20 mouse cellular contexts compared by ENCODE assay signal in the genomic region with DNA sequence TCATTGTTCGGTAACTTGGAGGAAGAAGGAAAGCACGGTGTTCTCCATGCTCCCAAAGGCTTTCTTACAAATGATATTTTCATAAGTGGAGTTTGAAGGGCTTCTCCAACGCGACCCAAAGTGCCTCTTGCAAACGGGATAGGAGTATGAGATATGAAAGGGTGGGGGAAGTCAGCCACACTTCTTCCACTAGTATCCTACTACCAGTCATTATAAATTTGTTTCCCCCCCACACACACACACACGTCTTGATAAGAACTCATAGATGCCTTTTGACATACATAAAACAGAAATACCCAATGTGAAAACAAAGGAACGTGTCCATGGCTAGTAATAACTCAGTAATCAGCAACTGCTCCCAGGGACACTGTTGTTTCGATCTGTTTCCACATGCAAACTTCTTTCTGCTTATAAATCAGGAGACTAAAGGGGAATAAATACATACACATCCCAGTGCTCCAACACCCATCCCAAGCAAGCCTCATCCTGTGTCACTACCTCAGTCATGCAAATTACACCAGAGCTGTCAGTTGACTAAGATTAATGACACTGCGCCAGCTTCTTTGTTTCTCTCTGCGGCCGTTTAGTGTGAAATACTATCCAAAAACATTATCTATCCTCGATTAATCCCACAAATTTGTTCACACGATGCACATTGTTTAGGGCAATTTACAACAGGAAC. TPM values are rescaled to one million over a fixed set of nuclear protein-coding genes. Genes with fewer than 3 reads are reported as not detected.
DNase-seq lines count a peak whose midpoint lies in the region; ATAC-seq and TF ChIP-seq lines count a peak whose summit lies in the region.
"Had no signal": no experiment of that assay in that cellular context is flagged by ENCODE, and none has a peak within 500 bp of the region (broad histone marks: within the 10 kb centered on the region; RNA-seq: fewer than 3 reads in every experiment).

No protein-coding gene starts in this region.

- no peak for TF ChIP-seq POLR2A in brain, embryonic 14.5 days (IDR thresholded peaks at IDR 0.05; ENCODE audit: borderline replicate concordance, extremely low read depth, insufficient read depth, insufficient read length, poor library complexity, severe bottlenecking)

- no peak for TF ChIP-seq CTCF in brain, embryonic 14.5 days (IDR thresholded peaks at IDR 0.05; ENCODE audit: borderline replicate concordance, extremely low read depth, insufficient read depth, insufficient read length)

- no peak overlapping the region for H3K4me2 ChIP-seq in forebrain, embryonic 13.5 days
- H3K4me2 ChIP-seq: embryonic facial prominence, embryonic 15.5 days; liver, embryonic 11.5 days; midbrain, embryonic 12.5 days had no signal

- no peak for DNase-seq in forebrain, embryonic 10.5 days (ENCODE audit: extremely low spot score, low spot score)
- DNase-seq in brain, embryonic 14.5 days (ENCODE audit: low read depth) = peak; percentile 81
- DNase-seq in forelimb bud, embryonic 11.5 days (ENCODE audit: low read depth, low spot score) = peak; percentile 14
- peak; percentile 81 for DNase-seq in mesoderm, embryonic 11.5 days (ENCODE audit: low read depth, low spot score)
- no peak for DNase-seq in thymus, postnatal 36 days
- DNase-seq in layer of hippocampus, adult 9-11 months = no peak
- DNase-seq in heart, adult 18-20 months = no peak
- DNase-seq: adrenal gland, postnatal 10 days; cerebellum, postnatal 25 days; heart, postnatal 10 days; right cerebral cortex, adult 18-20 months; thymus, postnatal 4 days had no signal

- H3K4me3 ChIP-seq in forebrain, embryonic 13.5 days = no peak overlapping the region
- H3K4me3 ChIP-seq in forebrain, embryonic 10.5 days = no peak overlapping the region
- H3K4me3 ChIP-seq: embryonic facial prominence, embryonic 15.5 days; layer of hippocampus, adult 2 months; midbrain, embryonic 12.5 days had no signal

- H3K27ac ChIP-seq in forebrain, embryonic 13.5 days = 0 out of 2 replicates have a peak overlapping the region, but pooled peaks have one; percentile 6
- no peak overlapping the region for H3K27ac ChIP-seq in forebrain, embryonic 10.5 days
- H3K27ac ChIP-seq: embryonic facial prominence, embryonic 15.5 days; layer of hippocampus, adult 2 months; midbrain, embryonic 12.5 days; stomach, postnatal 0 days had no signal

- no peaks in the 10 kb centered on the region for H3K9me3 ChIP-seq in forebrain, embryonic 13.5 days (replicated peaks)
- H3K9me3 ChIP-seq in forebrain, embryonic 10.5 days = no peaks in the 10 kb centered on the region
- H3K9me3 ChIP-seq: embryonic facial prominence, embryonic 15.5 days; midbrain, embryonic 12.5 days had no signal

- ATAC-seq in forebrain, embryonic 13.5 days = no peak; the same call in 1 of the 2 replicates
- ATAC-seq: intestine, postnatal 0 days; lung, postnatal 0 days had no signal

- no peaks in the 10 kb centered on the region for H3K27me3 ChIP-seq in forebrain, embryonic 13.5 days
- H3K27me3 ChIP-seq in forebrain, embryonic 10.5 days (ENCODE audit: poor library complexity, severe bottlenecking) = no peaks in the 10 kb centered on the region
- H3K27me3 ChIP-seq: embryonic facial prominence, embryonic 15.5 days; midbrain, embryonic 12.5 days had no signal

- H3K9ac ChIP-seq in forebrain, embryonic 13.5 days = no peak overlapping the region
- H3K9ac ChIP-seq: embryonic facial prominence, embryonic 15.5 days; midbrain, embryonic 12.5 days had no signal

- WGBS in forebrain, embryonic 13.5 days = 53% methylated on average over 13 of the region's 13 CpGs
- 70% methylated on average over 13 of the region's 13 CpGs for WGBS in forebrain, embryonic 10.5 days

- no peaks in the 10 kb centered on the region for H3K36me3 ChIP-seq in forebrain, embryonic 13.5 days (ENCODE audit: poor library complexity, severe bottlenecking)
- no peaks in the 10 kb centered on the region for H3K36me3 ChIP-seq in forebrain, embryonic 10.5 days (replicated peaks)
- H3K36me3 ChIP-seq: embryonic facial prominence, embryonic 15.5 days; midbrain, embryonic 12.5 days had no signal

- peaks cover 15% of the 10 kb centered on the region for H3K4me1 ChIP-seq in forebrain, embryonic 13.5 days
- H3K4me1 ChIP-seq in forebrain, embryonic 10.5 days = peaks cover 27% of the 10 kb centered on the region
- H3K4me1 ChIP-seq: embryonic facial prominence, embryonic 15.5 days had no signal

RNA-seq across cellular contexts. Expression of a gene that starts 43.4 kb away (rescaled TPM):
- 20.6 and 21.0 TPM in 2 replicates for polyA plus RNA-seq in forebrain, embryonic 13.5 days (2015; fragmentation: Nextera tagmentation; extraction: Ambion mirVana)
- polyA plus RNA-seq in forebrain, embryonic 10.5 days (2016; fragmentation: Nextera tagmentation; extraction: Ambion mirVana) = 23.7 and 24.6 TPM in 2 replicates
- polyA plus RNA-seq in brain, embryonic 14.5 days (2012; rRNA removed) = 14.8 and 14.9 TPM in 2 replicates
- 1 to 10 TPM; 3.0 to 4.0 TPM for total RNA-seq in heart, adult 18-20 months (2021)

Comparison
In these comparisons a context has a peak if more than half of its experiments do, and no peak if none do; other contexts are left out.
1. DNase-seq: peak in brain, embryonic 14.5 days (single experiment), forelimb bud, embryonic 11.5 days (single experiment) and mesoderm, embryonic 11.5 days (single experiment); none in forebrain, embryonic 10.5 days (single experiment), thymus, postnatal 36 days (0 of 2), layer of hippocampus, adult 9-11 months (single experiment) and heart, adult 18-20 months (0 of 2).